Mouse (Mus musculus): Measurements from ENCODE around the gene 1300017J02Rik.

DNA sequence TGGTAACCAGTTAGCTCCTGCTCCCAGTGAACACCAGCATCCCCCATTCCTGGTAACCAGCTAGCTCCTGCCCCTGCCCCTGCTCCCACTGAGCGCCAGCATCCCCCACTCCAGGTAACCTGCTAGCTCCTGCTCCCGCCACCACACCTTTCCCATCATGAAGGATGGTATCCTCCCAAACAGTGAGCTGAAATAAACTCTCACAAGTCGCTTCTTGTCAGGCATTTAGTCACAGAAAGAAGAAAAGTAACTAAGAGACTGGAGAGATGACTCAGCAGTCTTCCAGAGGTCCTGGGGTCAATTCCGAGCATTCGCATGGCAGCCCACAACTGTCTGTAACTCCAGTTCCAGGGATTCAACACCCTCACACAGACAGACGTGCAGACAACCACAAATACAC is 28.0 kb downstream of the 1300017J02Rik start:
- TF ChIP-seq EP300 (IDR thresholded peaks at IDR 0.05) = no peak
- no peak for TF ChIP-seq CTCF (IDR thresholded peaks at IDR 0.05)

Measured in lung, postnatal 0 days (tissue).